In genomic region chr11:4700726-4701125, GRCm38 (mm10) we compare ENCODE assay signal across 27 mouse cellular contexts. TPM values are rescaled to one million over a fixed set of nuclear protein-coding genes. Genes with fewer than 3 reads are reported as not detected.
DNase-seq lines count a peak whose midpoint lies in the region; ATAC-seq and TF ChIP-seq lines count a peak whose summit lies in the region.
"Had no signal": no experiment of that assay in that cellular context is flagged by ENCODE, and none has a peak within 500 bp of the region (broad histone marks: within the 10 kb centered on the region; RNA-seq: fewer than 3 reads in every experiment).

No protein-coding gene starts in this region.

- H3ac ChIP-seq in C2C12 (ENCODE audit: control insufficient read depth, insufficient read length, low read depth): no peak overlapping the region

- ATAC-seq in Patski: peak; percentile 55
- ATAC-seq in hindbrain, embryonic 14.5 days (ENCODE audit: low FRiP score): no peak
- ATAC-seq: forebrain, embryonic 14.5 days; hindbrain, postnatal 0 days had no signal

- in situ Hi-C loops in Patski (cut with MboI; ENCODE audit: low pct_unique_long_range_greater_than_20kb): loop anchor here (5.0 kb wide), 1 partner anchor 263 kb away; no protein-coding TSS in a partner anchor

- no peak overlapping the region for H3K4me3 ChIP-seq in C2C12 (ENCODE audit: insufficient read depth, poor library complexity, severe bottlenecking)
- no peak overlapping the region for H3K4me3 ChIP-seq in hindbrain, embryonic 14.5 days (replicated peaks; ENCODE audit: low read length)
- H3K4me3 ChIP-seq: embryonic facial prominence, embryonic 15.5 days; erythroblast, embryonic 14.5 days; forebrain, embryonic 10.5 days; gastrocnemius, adult 2 months; heart, embryonic 13.5 days; hindbrain, embryonic 12.5 days had no signal

- WGBS in hindbrain, embryonic 14.5 days: 89% methylated on average over 8 of the region's 8 CpGs

- CTCF ChIA-PET in Patski (lab: Charles Lee): no interaction called here

- H3K9me3 ChIP-seq in hindbrain, embryonic 14.5 days (ENCODE audit: control insufficient read depth, low read length): no peaks in the 10 kb centered on the region
- H3K9me3 ChIP-seq: embryonic facial prominence, embryonic 15.5 days; forebrain, embryonic 10.5 days; heart, embryonic 13.5 days; hindbrain, embryonic 12.5 days had no signal

- peak; percentile 58 for DNase-seq in adrenal gland, adult 8-10 months
- DNase-seq in adrenal gland, postnatal 25 days: no peak
- DNase-seq in 3134 (ENCODE audit: extremely low read depth, insufficient read length, low spot score) (peak; percentile 75), Patski (ENCODE audit: low read depth, low spot score) (peak; percentile 80)
- DNase-seq in hindbrain, embryonic 14.5 days (ENCODE audit: low spot score): no peak
- DNase-seq in thymus, adult 18-20 months: no peak
- DNase-seq in heart, postnatal 4 days: no peak
- DNase-seq: adrenal gland, postnatal 10 days; B cell, adult 2 months; cerebellum, adult 11 months; cerebellum, adult 8-10 months; cerebellum, postnatal 14 days; embryo, embryonic 11 days; gastrocnemius, adult 2 months; gastrocnemius, postnatal 36 days; heart, adult 11 months; heart, postnatal 36 days; kidney, adult 11 months had no signal

- H3K4me2 ChIP-seq in hindbrain, embryonic 14.5 days (replicated peaks): no peak overlapping the region
- H3K4me2 ChIP-seq: embryonic facial prominence, embryonic 15.5 days; heart, embryonic 13.5 days; hindbrain, embryonic 12.5 days had no signal

- no peak for TF ChIP-seq CTCF in C2C12 (IDR thresholded peaks at IDR 0.05; ENCODE audit: control insufficient read depth, insufficient read depth, insufficient read length)
- no peak for TF ChIP-seq CTCF in Patski (IDR thresholded peaks at IDR 0.05)

- POLR2A ChIA-PET in Patski (lab: Charles Lee): no interaction called here

- peaks cover 24% of the 10 kb centered on the region for H3K79me2 ChIP-seq in C2C12 (ENCODE audit: control insufficient read depth, insufficient read depth)

- H3K27ac ChIP-seq in hindbrain, embryonic 14.5 days: no peak overlapping the region
- H3K27ac ChIP-seq: embryonic facial prominence, embryonic 15.5 days; forebrain, embryonic 10.5 days; gastrocnemius, adult 2 months; heart, embryonic 13.5 days; hindbrain, embryonic 12.5 days; hindbrain, postnatal 0 days had no signal

- peaks cover 19% of the 10 kb centered on the region for H3K79me3 ChIP-seq in C2C12 (ENCODE audit: low read depth)

- no peaks in the 10 kb centered on the region for H3K27me3 ChIP-seq in C2C12 (ENCODE audit: control insufficient read depth, insufficient read depth, insufficient read length)
- H3K27me3 ChIP-seq in Patski: no peaks in the 10 kb centered on the region
- no peaks in the 10 kb centered on the region for H3K27me3 ChIP-seq in hindbrain, embryonic 14.5 days (ENCODE audit: control insufficient read depth, insufficient read depth, low read length)
- H3K27me3 ChIP-seq: embryonic facial prominence, embryonic 15.5 days; heart, embryonic 13.5 days; hindbrain, embryonic 12.5 days had no signal

- H3K9ac ChIP-seq in hindbrain, embryonic 14.5 days: no peak overlapping the region
- H3K9ac ChIP-seq: embryonic facial prominence, embryonic 15.5 days; heart, embryonic 13.5 days; hindbrain, embryonic 12.5 days had no signal

- H3K4me1 ChIP-seq in hindbrain, embryonic 14.5 days (replicated peaks; ENCODE audit: control insufficient read depth, insufficient read depth, low read length): peaks cover 21% of the 10 kb centered on the region

- H3K36me3 ChIP-seq in C2C12 (ENCODE audit: control insufficient read depth, insufficient read depth): peaks cover 17% of the 10 kb centered on the region
- peaks cover 14% of the 10 kb centered on the region; the same call in 1 of the 2 replicates for H3K36me3 ChIP-seq in hindbrain, embryonic 14.5 days (replicated peaks; ENCODE audit: control insufficient read depth, insufficient read depth)

TF ChIP-seq in C2C12, 6 proteins besides CTCF, POLR2A, EP300 and RAD21:
- no peak for TF ChIP-seq MAX (IDR thresholded peaks at IDR 0.05)
- TF ChIP-seq CEBPB (IDR thresholded peaks at IDR 0.05; ENCODE audit: low read depth): no peak
- TF ChIP-seq USF1 (IDR thresholded peaks at IDR 0.05; ENCODE audit: low read depth): peak; percentile 68
TF ChIP-seq in C2C12: peak in this region for 1.

RNA-seq across cellular contexts. Expression of gene Uqcr10, which starts 3.4 kb away (rescaled TPM):
- 100 to 1,000 TPM; 587 to 783 (median 663) TPM for total RNA-seq in adrenal gland, adult 8-10 months (2022)
- total RNA-seq in adrenal gland, postnatal 25 days (2021): 790 and 849 TPM in 2 replicates
- 905 TPM for polyA plus RNA-seq in C2C12 (2012; fragmentation: generic; extraction: Trizol)
- polyA plus RNA-seq in Patski (2021): 842 TPM
- 603 and 721 TPM in 2 replicates for polyA plus RNA-seq in hindbrain, embryonic 14.5 days (2014; fragmentation: Nextera tagmentation; extraction: Ambion mirVana)
- total RNA-seq in heart, postnatal 4 days (2021): 1,000 to 10,000 TPM; 1,138 to 1,323 TPM

RNA-seq across cellular contexts. Expression of gene Zmat5, which starts 3.8 kb away (rescaled TPM):
- total RNA-seq in adrenal gland, adult 8-10 months (2022): 10 to 100 TPM; 46.3 to 69.2 (median 59.1) TPM
- 53.1 and 55.3 TPM in 2 replicates for total RNA-seq in adrenal gland, postnatal 25 days (2021)
- polyA plus RNA-seq in C2C12 (2012; fragmentation: generic; extraction: Trizol) (41.5 TPM), Patski (2021) (38.7 TPM)
- polyA plus RNA-seq in hindbrain, embryonic 14.5 days (2014; fragmentation: Nextera tagmentation; extraction: Ambion mirVana): 57.3 and 58.3 TPM in 2 replicates
- total RNA-seq in heart, postnatal 4 days (2021): 10 to 100 TPM; 22.1 to 23.4 TPM

RNA-seq across cellular contexts. Expression of gene Cabp7, which starts 45.9 kb away (rescaled TPM):
- under 1 TPM in 3 of 4 experiments, not detected in 1; 0.12 to 0.86 (median 0.14) TPM for total RNA-seq in adrenal gland, adult 8-10 months (2022)
- not detected in 2 replicates for total RNA-seq in adrenal gland, postnatal 25 days (2021)
- polyA plus RNA-seq in C2C12 (2012; fragmentation: generic; extraction: Trizol): 0.06 TPM
- 0.03 TPM for polyA plus RNA-seq in Patski (2021)
- 2.2 and 2.5 TPM in 2 replicates for polyA plus RNA-seq in hindbrain, embryonic 14.5 days (2014; fragmentation: Nextera tagmentation; extraction: Ambion mirVana)
- not detected for total RNA-seq in heart, postnatal 4 days (2021)
- total RNA-seq: common myeloid progenitor, adult 5-6 weeks; heart, postnatal 36 days had no signal
- polyA plus RNA-seq: erythroblast, embryonic 14.5 days; heart, embryonic 13.5 days had no signal

Comparison
In these comparisons a context has a peak if more than half of its experiments do, and no peak if none do; other contexts are left out.
1. DNase-seq: peak in adrenal gland, adult 8-10 months (single experiment), 3134 (single experiment) and Patski (single experiment); none in adrenal gland, postnatal 25 days (single experiment), hindbrain, embryonic 14.5 days (single experiment), thymus, adult 18-20 months (0 of 2) and heart, postnatal 4 days (single experiment).